Mouse (Mus musculus) brown adipose tissue, adult 24 weeks (tissue): ENCODE data around the gene Foxred2. TPM values are rescaled to one million over a fixed set of nuclear protein-coding genes. Genes with fewer than 3 reads are reported as not detected.
A peak's percentile ranks its signal among the peaks of the same experiment; 100 is the strongest.

Source experiments
- H3K27ac ChIP-seq: fragments of 200-500 bp; replicated peaks from 2 replicates; pipeline ENCODE4 v1.5.1; 2012; ENCODE audit warnings: low read depth, mild to moderate bottlenecking, low read length
- H3K4me1 ChIP-seq: fragments of 200-500 bp; 2 replicates; pipeline ENCODE4 v1.6.1; 2012; ENCODE audit warnings: low read length, mixed read lengths; ENCODE audit not compliant: control insufficient read depth, insufficient read depth, insufficient read length
- H3K4me3 ChIP-seq: fragments of 200-500 bp; 2 replicates; pipeline ENCODE4 v1.5.1; 2012; ENCODE audit warnings: low read depth, mild to moderate bottlenecking, low read length, moderate library complexity; ENCODE audit not compliant: insufficient read depth
- polyA plus RNA-seq: library from polyadenylated mRNA; stranded (reverse); fragments of >200 nt; gene quantifications from 2 replicates; pipeline ENCODE4 v1.2.4, GENCODE M21; 2012; ENCODE audit not compliant: missing spikeins, insufficient read depth, insufficient read length

The Foxred2 gene
- polyA plus RNA-seq, 1 experiment, result 0.67 TPM

GRCm38 (mm10) chr15:77931689-77932016 lies 24.9 kb downstream of the Foxred2 start:
- Histone ChIP-seq H3K4me1 (peaks cover 6% of the 10 kb centered on the region), H3K4me3 (no peak overlapping the region), H3K27ac (peak overlapping the region; percentile 35; the same call in 1 of the 2 replicates)

- Histone ChIP-seq H3K4me1 (peaks cover 6% of the 10 kb centered on the region), H3K27ac (peak overlapping the region; percentile 23; the same call in 1 of the 2 replicates)
Observed at GRCm38 (mm10) chr15:77930986-77931688, 25.4 kb downstream of the Foxred2 start.

GRCm38 (mm10) chr15:77929804-77930203 lies 26.7 kb downstream of the Foxred2 start:
- Histone ChIP-seq H3K4me3 (peak overlapping the region; percentile 59), H3K27ac (peak overlapping the region; percentile 78), H3K4me1 (peaks cover 6% of the 10 kb centered on the region)

More at GRCm38 (mm10) chr15:77930986-77931688, 25.4 kb downstream of the Foxred2 start:
- no peak overlapping the region for H3K4me3 ChIP-seq

- H3K4me3 ChIP-seq, result peak within 1 kb of the TSS; percentile 81
- peaks cover 6% of the 10 kb centered on the region for H3K4me1 ChIP-seq
- peak within 1 kb of the TSS; percentile 93 for H3K27ac ChIP-seq
Observed at GRCm38 (mm10) chr15:77928673-77929331, 27.7 kb downstream of the Foxred2 start, which contains the start of gene Txn2. Gene Txn2 (minus strand): TSS chr15:77929006.

- Histone ChIP-seq H3K27ac (peak overlapping the region; percentile 93), H3K4me3 (peak overlapping the region; percentile 81), H3K4me1 (peaks cover 6% of the 10 kb centered on the region)
Observed at GRCm38 (mm10) chr15:77928091-77928490, 28.4 kb downstream of the Foxred2 start.

GRCm38 (mm10) chr15:77926921-77927320 lies 29.6 kb downstream of the Foxred2 start:
- H3K4me3 ChIP-seq, result no peak overlapping the region
- H3K4me1 ChIP-seq, result peaks cover 6% of the 10 kb centered on the region
- H3K27ac ChIP-seq, result no peak overlapping the region

GRCm38 (mm10) chr15:77925195-77925594 lies 31.3 kb downstream of the Foxred2 start:
- no peak overlapping the region for H3K4me3 ChIP-seq
- H3K4me1 ChIP-seq, result peaks cover 6% of the 10 kb centered on the region
- H3K27ac ChIP-seq, result no peak overlapping the region

- Histone ChIP-seq H3K27ac (0 out of 2 replicates have a peak overlapping the region, but pooled peaks have one; percentile 14), H3K4me3 (no peak overlapping the region), H3K4me1 (peaks cover 8% of the 10 kb centered on the region)
Observed at GRCm38 (mm10) chr15:77923267-77924035, 33.1 kb downstream of the Foxred2 start.

GRCm38 (mm10) chr15:77922710-77923109 lies 33.8 kb downstream of the Foxred2 start:
- Histone ChIP-seq H3K4me1 (peaks cover 4% of the 10 kb centered on the region), H3K27ac (peak overlapping the region; percentile 69), H3K4me3 (no peak overlapping the region)

- peaks cover 2% of the 10 kb centered on the region; the same call in 1 of the 2 replicates for H3K4me1 ChIP-seq
- no peak overlapping the region for H3K4me3 ChIP-seq
- H3K27ac ChIP-seq, result 0 out of 2 replicates have a peak overlapping the region, but pooled peaks have one; percentile 12
Observed at GRCm38 (mm10) chr15:77921636-77922035, 34.9 kb downstream of the Foxred2 start.

- Histone ChIP-seq H3K27ac (peak overlapping the region; percentile 76), H3K4me1 (peaks cover 2% of the 10 kb centered on the region; the same call in 1 of the 2 replicates), H3K4me3 (no peak overlapping the region)
Observed at GRCm38 (mm10) chr15:77920511-77921462, 35.7 kb downstream of the Foxred2 start.

- H3K4me3 ChIP-seq, result no peak overlapping the region
- H3K4me1 ChIP-seq, result peaks cover 5% of the 10 kb centered on the region; the same call in 1 of the 2 replicates
- peak overlapping the region; percentile 76 for H3K27ac ChIP-seq
Observed at GRCm38 (mm10) chr15:77919441-77919840, 37.1 kb downstream of the Foxred2 start.

GRCm38 (mm10) chr15:77916851-77917544 lies 39.5 kb downstream of the Foxred2 start:
- H3K4me1 ChIP-seq, result peaks cover 18% of the 10 kb centered on the region
- 0 out of 2 replicates have a peak overlapping the region, but pooled peaks have one; percentile 19 for H3K27ac ChIP-seq
- no peak overlapping the region for H3K4me3 ChIP-seq

GRCm38 (mm10) chr15:77915287-77915686 lies 41.2 kb downstream of the Foxred2 start:
- H3K4me1 ChIP-seq, result peaks cover 28% of the 10 kb centered on the region
- H3K4me3 ChIP-seq, result no peak overlapping the region
- H3K27ac ChIP-seq, result peak overlapping the region; percentile 74; the same call in 1 of the 2 replicates
